Mouse (Mus musculus) heart, adult 2 months (tissue): ENCODE data around the gene Msl2.

Experiments
- CTCF ChIP-seq: fragments of 200-600 bp; IDR thresholded peaks from 2 replicates; pipeline ENCODE4 v1.8.1; 2022; ENCODE audit warnings: antibody characterized with exemption, mild to moderate bottlenecking, moderate library complexity
- EP300 ChIP-seq: fragments of 200-500 bp; IDR thresholded peaks from 2 replicates; pipeline ENCODE4 v1.6.1; 2011; ENCODE audit warnings: low read depth, low read length, control low read depth; ENCODE audit not compliant: insufficient read depth
- POLR2A ChIP-seq: fragments of 200-500 bp; IDR thresholded peaks from 2 replicates; pipeline ENCODE4 v1.6.1; 2011; ENCODE audit warnings: mild to moderate bottlenecking, low read depth, low read length, control low read depth; ENCODE audit not compliant: insufficient read depth

GRCm38 (mm10) chr9:101101547-101101946 lies 27.6 kb downstream of the Msl2 start:
- TF ChIP-seq CTCF, result no peak
- no peak for TF ChIP-seq EP300
- no peak for TF ChIP-seq POLR2A
